Mouse (Mus musculus): Measurements from ENCODE around the gene Mtch1. TPM values are rescaled to one million over a fixed set of nuclear protein-coding genes. Genes with fewer than 3 reads are reported as not detected.

Gene Mtch1
- polyA plus RNA-seq (2012), result 148 and 161 TPM in 2 replicates

DNA sequence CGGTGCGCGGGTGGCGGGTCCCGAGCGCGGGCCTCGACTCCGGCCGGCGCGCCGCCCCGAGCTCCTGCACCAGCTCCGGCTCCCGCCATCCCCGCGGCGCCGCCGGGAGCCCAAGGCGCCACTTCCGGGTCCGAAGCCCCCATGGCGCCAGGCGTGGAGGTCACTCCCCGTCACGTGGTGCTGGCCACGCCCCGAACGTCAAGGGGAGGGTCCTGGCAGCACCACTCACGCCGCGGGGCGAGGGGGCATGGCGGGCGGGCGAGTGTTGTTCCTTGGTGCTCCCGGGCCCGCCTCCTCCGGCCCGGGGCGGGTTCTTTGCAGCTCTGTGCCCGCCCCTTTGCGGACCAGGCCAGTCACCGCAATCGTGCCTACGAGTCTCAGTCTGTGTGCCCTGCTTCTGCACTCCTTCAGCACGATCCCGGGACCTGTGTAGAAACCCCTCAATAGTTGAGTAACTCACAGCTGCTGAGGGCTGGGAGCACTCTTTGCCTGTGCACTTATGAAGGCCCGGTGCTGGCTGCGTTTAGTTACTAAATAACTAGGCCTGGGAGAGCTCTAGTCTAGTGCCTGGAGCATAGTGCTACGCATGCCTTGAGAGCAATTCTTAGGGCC, at the start of gene Mtch1:
Gene Mtch1 (minus strand): TSS at position 290 of the 612 bp plus-strand sequence.

DNA sequence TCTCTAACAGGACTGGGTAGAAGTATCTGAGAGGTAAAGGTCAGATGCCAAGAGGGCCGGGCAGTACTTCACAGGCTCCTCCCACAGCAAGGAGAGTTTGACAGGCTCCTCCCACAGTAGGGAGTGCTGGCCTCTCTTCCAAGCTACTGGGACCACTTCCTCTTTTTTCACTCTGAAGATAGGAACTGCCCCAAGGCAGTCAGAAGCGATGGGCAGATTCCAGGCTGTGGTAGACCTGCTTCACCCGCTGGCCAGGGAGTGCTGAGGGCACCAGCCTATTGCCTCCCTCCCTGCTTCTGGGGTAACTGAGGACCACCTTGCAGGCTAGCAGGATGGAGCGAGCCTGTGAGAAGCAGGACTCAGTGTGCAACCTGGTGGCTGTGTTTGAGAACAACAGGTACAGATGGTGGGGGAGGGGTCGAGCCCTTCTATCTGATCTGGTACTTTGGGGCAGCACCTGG, 13.1 kb upstream of the Mtch1 start, which contains the start of gene Fgd2:
Gene Fgd2 (plus strand): TSS at position 154 of the 461 bp plus-strand sequence.

DNA sequence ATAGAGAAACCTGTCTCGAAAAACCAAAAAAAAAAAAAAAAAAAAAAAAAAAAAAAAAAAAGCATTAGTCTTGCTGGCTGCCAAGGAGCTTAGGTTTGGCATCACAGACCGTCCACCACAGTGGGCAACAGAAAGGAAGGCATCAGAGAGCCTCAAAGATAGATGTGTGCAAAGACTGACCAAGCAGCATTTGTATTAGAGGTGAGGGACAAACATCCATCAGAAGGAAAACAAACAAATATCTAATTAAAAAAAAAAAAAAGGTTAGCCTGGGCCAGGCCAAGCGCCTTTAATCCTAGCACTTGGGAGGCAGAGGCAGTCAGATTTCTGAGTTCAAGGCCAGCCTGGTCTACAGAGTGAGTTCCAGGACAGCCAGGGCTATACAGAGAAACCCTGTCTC, 30.4 kb downstream of the Mtch1 start, which contains the start of gene Pi16:
Gene Pi16 (plus strand): TSS at position 301 of the 400 bp plus-strand sequence.

Other genes with a start within 250 kb of the Mtch1 start
- 293 and 320 TPM in 2 replicates for gene Rab44, start 233.8 kb downstream of the Mtch1 start, polyA plus RNA-seq (2012)
- 22.8 and 30.5 TPM in 2 replicates for gene Cpne5, start 109.8 kb downstream of the Mtch1 start, polyA plus RNA-seq (2012)
- gene Ppil1, start 83.7 kb downstream of the Mtch1 start, polyA plus RNA-seq (2012), result 53.9 and 57.8 TPM in 2 replicates
- gene BC004004, start 79.1 kb downstream of the Mtch1 start, polyA plus RNA-seq (2012), result 38.1 and 39.5 TPM in 2 replicates
- 19.9 and 35.3 TPM in 2 replicates for gene Pi16, start 30.3 kb downstream of the Mtch1 start, polyA plus RNA-seq (2012)
- gene Fgd2, start 13.0 kb upstream of the Mtch1 start, polyA plus RNA-seq (2012), result 71.5 and 73.8 TPM in 2 replicates
- gene Pim1, start 142.8 kb upstream of the Mtch1 start, polyA plus RNA-seq (2012), result 323 and 395 TPM in 2 replicates
- not detected in 2 replicates for gene Gm17657, start 201.7 kb upstream of the Mtch1 start, polyA plus RNA-seq (2012)
- gene Tbc1d22b, start 201.9 kb upstream of the Mtch1 start, polyA plus RNA-seq (2012), result 30.7 and 32.3 TPM in 2 replicates
- 0.18 TPM in 1 of 2 replicates, not detected in the other for gene Tmem217, start 204.5 kb upstream of the Mtch1 start, polyA plus RNA-seq (2012)

Data from megakaryocyte-erythroid progenitor cell, adult 5 weeks (primary cell).